Mouse (Mus musculus) natural killer cell, adult 2 months (primary cell): ENCODE results near the gene Arl5c.

Experiments
- DNase-seq, 2 experiments: peaks; one replicate each; pipeline ENCODE4 v3.0.0; 2022; ENCODE audit warnings: low spot score in 2 of 2

Gene Arl5c

GRCm38 (mm10) chr11:98019883-98020610 is 24.1 kb upstream of the Arl5c start:
- DNase-seq, result no peak

- DNase-seq, result peak in 1 of 2 experiments; percentile 45
These were observed 23.1 kb upstream of the Arl5c start for GRCm38 (mm10) chr11:98018858-98019641.

GRCm38 (mm10) chr11:98018222-98018621 is 22.2 kb upstream of the Arl5c start:
- DNase-seq, result no peak

GRCm38 (mm10) chr11:98016824-98017223 is 20.8 kb upstream of the Arl5c start:
- no peak for DNase-seq

GRCm38 (mm10) chr11:98016177-98016576 is 20.2 kb upstream of the Arl5c start:
- no peak for DNase-seq

GRCm38 (mm10) chr11:98012831-98013230 is 16.9 kb upstream of the Arl5c start:
- no peak for DNase-seq

- no peak for DNase-seq
These were observed 15.7 kb upstream of the Arl5c start for GRCm38 (mm10) chr11:98011716-98012115.

- no peak for DNase-seq
These were observed 12.1 kb upstream of the Arl5c start for GRCm38 (mm10) chr11:98008087-98008486.

- no peak for DNase-seq
These were observed 9.7 kb upstream of the Arl5c start for GRCm38 (mm10) chr11:98005686-98006085.

GRCm38 (mm10) chr11:98005076-98005475 is 9.1 kb upstream of the Arl5c start:
- DNase-seq, result no peak

- DNase-seq, result no peak
These were observed 8.2 kb upstream of the Arl5c start for GRCm38 (mm10) chr11:98004161-98004560.

GRCm38 (mm10) chr11:98003171-98003671 is 7.2 kb upstream of the Arl5c start:
- DNase-seq, result no peak

- peak; percentile 82 to 89 for DNase-seq
These were observed 6.6 kb upstream of the Arl5c start for GRCm38 (mm10) chr11:98002627-98003026.

GRCm38 (mm10) chr11:98001986-98002385 is 6.0 kb upstream of the Arl5c start:
- no peak for DNase-seq

GRCm38 (mm10) chr11:98001351-98001824 is 5.4 kb upstream of the Arl5c start:
- DNase-seq, result peak; percentile 68 to 70

- peak; percentile 61 to 81 for DNase-seq
These were observed 4.6 kb upstream of the Arl5c start for GRCm38 (mm10) chr11:98000378-98001140.

GRCm38 (mm10) chr11:97999748-98000147 is 3.8 kb upstream of the Arl5c start:
- DNase-seq, result peak in 1 of 2 experiments; percentile 33

GRCm38 (mm10) chr11:97998898-97999608 is 3.1 kb upstream of the Arl5c start:
- peak; percentile 83 to 86 for DNase-seq

GRCm38 (mm10) chr11:97998074-97998793 is 2.3 kb upstream of the Arl5c start:
- no peak for DNase-seq

- no peak for DNase-seq
These were observed 1.5 kb upstream of the Arl5c start for GRCm38 (mm10) chr11:97997387-97997960.
